Mouse (Mus musculus) small intestine, adult 2 months (tissue): Measurements from ENCODE around the gene Slc47a2. TPM values are rescaled to one million over a fixed set of nuclear protein-coding genes. Genes with fewer than 3 reads are reported as not detected.
A peak's percentile ranks its signal among the peaks of the same experiment; 100 is the strongest.
"Not testable (repeated sequence)": the region's sequence is repeated elsewhere in the genome, so short reads cannot be mapped to it uniquely, and the experiment has no call there.

ENCODE experiments used
- H3K27ac ChIP-seq: fragments of 200-500 bp; 2 replicates; pipeline ENCODE4 v1.5.1; 2012; ENCODE audit warnings: low read depth, low read length, control low read depth, inconsistent platforms; ENCODE audit not compliant: insufficient read depth
- H3K27me3 ChIP-seq: fragments of 200-500 bp; 2 replicates; pipeline ENCODE4 v1.6.1; 2012; ENCODE audit warnings: mild to moderate bottlenecking, moderate library complexity, low read length, inconsistent platforms; ENCODE audit not compliant: control insufficient read depth, insufficient read depth
- H3K36me3 ChIP-seq: fragments of 200-500 bp; 2 replicates; pipeline ENCODE4 v1.6.1; 2012; ENCODE audit warnings: mild to moderate bottlenecking, low read length, control low read depth, inconsistent platforms; ENCODE audit not compliant: control insufficient read depth, insufficient read depth
- H3K4me1 ChIP-seq: fragments of 200-500 bp; 2 replicates; pipeline ENCODE4 v1.6.1; 2012; ENCODE audit warnings: low read length, inconsistent platforms, mixed read lengths; ENCODE audit not compliant: control insufficient read depth, insufficient read depth, insufficient read length
- H3K4me3 ChIP-seq: fragments of 200-500 bp; 2 replicates; pipeline ENCODE4 v1.5.1; 2012; ENCODE audit warnings: low read depth, mild to moderate bottlenecking, control low read depth, inconsistent platforms, low read length, moderate library complexity
- CTCF ChIP-seq: fragments of 200-500 bp; IDR thresholded peaks from 2 replicates; pipeline ENCODE4 v1.5.1; 2012; ENCODE audit warnings: low read depth, mild to moderate bottlenecking, control low read depth, inconsistent platforms, low read length, moderate library complexity, mixed read lengths; ENCODE audit not compliant: insufficient replicate concordance, insufficient read length; ENCODE audit errors: extremely low read depth
- POLR2A ChIP-seq: fragments of 200-500 bp; IDR thresholded peaks from 2 replicates; pipeline ENCODE4 v1.6.1; 2012; ENCODE audit warnings: low read depth, mild to moderate bottlenecking, control low read depth, inconsistent platforms, low read length, moderate library complexity
- WGBS: fragments of 180-500 bp; shearing (Covaris S2); methylation state at CpG from one replicate; pipeline ENCODE4 v1.1.7; 2018; 5-methylcytosine and 5-hydroxymethylcytosine counted together
- polyA plus RNA-seq: library from polyadenylated mRNA; depleted of rRNA; stranded (reverse); fragments of >200 nt; gene quantifications from 2 replicates; pipeline ENCODE4 v1.2.3, GENCODE M21; 2012

Gene Slc47a2
- polyA plus RNA-seq, 1 experiment = not detected

DNA sequence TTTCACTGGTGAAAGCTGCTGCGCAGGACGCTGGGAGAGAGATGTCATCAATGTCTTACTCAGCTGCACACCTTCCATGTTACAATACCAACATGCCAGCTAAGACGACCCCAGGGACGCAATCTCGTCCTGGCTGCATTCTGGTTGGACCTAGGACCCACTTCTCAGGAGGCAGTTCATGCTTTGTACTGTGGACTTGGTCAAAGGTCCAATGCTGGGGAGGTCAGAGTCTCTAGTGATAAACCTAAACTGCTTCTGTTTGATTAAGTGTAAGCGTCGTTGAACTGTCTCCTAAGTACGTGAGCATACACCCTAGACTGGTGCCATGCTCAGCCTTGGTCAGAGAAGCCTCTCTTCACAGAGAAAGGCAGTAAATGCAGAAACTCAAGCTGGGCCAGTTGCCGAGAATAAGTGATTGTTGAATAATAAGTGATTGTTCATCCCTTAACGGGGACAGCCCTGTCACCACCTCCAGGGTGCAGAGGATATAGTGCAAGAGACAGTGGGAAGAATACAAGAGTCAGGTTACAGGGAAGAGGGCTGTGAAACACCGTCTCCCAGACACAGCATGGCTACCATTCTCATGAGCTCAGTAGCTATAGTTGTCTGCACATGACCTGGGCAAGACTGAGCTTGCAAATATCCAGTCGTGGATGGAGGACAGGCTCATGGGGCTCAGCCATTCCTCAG, 23.3 kb downstream of the Slc47a2 start:
- H3K4me1 ChIP-seq = peaks cover 15% of the 10 kb centered on the region; the same call in 1 of the 2 replicates
- peak overlapping the region; percentile 56 for H3K27ac ChIP-seq
- no peaks in the 10 kb centered on the region for H3K36me3 ChIP-seq
- H3K4me3 ChIP-seq = no peak overlapping the region
- TF ChIP-seq POLR2A (no peak), CTCF (no peak)
- no peaks in the 10 kb centered on the region for H3K27me3 ChIP-seq
- 23% methylated on average over 12 of the region's 12 CpGs for WGBS

DNA sequence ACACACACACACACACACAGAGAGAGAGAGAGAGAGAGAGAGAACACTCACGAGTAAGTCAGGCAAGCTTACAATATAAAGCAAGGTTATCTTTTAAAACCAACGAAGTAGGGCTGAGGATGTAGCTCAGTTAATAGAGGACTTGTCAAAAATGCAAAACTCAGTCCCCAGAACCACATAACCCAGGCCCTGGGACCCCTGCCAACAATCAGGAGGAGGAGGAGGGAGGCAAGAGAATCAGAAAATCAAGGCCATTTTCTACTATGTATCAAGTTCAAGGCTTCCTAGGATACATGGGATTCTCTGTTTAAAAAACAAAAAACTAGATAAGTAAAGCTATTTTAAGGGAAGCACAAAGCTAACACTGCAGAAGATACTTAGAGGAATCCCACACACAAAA, 25.8 kb downstream of the Slc47a2 start:
- Histone ChIP-seq H3K4me3 (no peak overlapping the region), H3K27me3 (no peaks in the 10 kb centered on the region), H3K36me3 (no peaks in the 10 kb centered on the region), H3K4me1 (peaks cover 15% of the 10 kb centered on the region; the same call in 1 of the 2 replicates), H3K27ac (no peak overlapping the region)
- TF ChIP-seq CTCF = no peak
- no peak for TF ChIP-seq POLR2A
- 22% methylated on average over 2 of the region's 2 CpGs for WGBS

DNA sequence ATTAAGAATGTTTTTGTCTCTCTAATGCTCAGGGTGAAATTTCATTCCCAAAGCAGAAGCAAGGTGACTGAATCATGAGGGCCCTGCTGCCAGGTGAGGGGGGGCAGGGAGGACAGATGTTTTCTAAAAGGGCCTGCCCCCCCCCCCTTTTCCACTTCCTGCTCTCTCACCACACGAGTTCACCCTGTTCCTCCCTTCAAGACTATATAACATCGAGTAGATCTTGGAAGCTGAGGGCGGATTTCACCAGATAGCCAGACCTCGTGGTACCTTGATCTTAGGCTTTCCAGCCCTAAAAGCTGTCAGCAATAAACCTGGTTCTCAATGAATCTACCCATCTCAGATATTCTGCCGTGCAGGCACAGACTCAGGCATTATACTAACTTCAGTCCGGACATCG, 32.3 kb downstream of the Slc47a2 start:
- H3K4me3 ChIP-seq = no peak overlapping the region
- TF ChIP-seq CTCF = no peak
- no peak for TF ChIP-seq POLR2A
- WGBS = 38% methylated on average over 7 of the region's 7 CpGs

DNA sequence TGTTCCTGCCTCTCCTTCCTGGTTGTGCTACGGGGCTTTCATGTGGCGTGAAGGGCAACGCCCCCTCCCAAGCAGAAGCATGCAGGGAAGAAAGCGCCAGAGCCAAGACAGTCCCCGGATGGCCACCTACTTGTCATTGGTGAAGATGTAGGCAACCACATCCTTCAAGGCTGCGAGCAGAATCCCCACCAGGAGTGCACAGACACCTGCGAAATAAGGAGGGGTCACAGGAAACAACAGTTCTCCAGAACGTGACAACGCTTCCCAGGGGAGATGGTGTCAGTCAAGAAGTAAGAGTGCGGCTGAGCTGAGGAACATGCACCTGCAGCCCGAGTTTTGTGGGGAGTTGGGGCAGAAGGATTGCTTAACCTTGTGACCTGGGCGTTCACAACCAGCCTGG, 32.8 kb downstream of the Slc47a2 start:
- Histone ChIP-seq H3K4me1 (no peaks in the 10 kb centered on the region), H3K4me3 (no peak overlapping the region), H3K36me3 (no peaks in the 10 kb centered on the region), H3K27me3 (no peaks in the 10 kb centered on the region), H3K27ac (no peak overlapping the region)
- 65% methylated on average over 12 of the region's 12 CpGs for WGBS
- no peak for TF ChIP-seq CTCF
- TF ChIP-seq POLR2A = no peak

More for the DNA sequence above, 32.3 kb downstream of the Slc47a2 start:
- Histone ChIP-seq H3K4me1 (no peaks in the 10 kb centered on the region), H3K36me3 (no peaks in the 10 kb centered on the region), H3K27me3 (no peaks in the 10 kb centered on the region), H3K27ac (no peak overlapping the region)

DNA sequence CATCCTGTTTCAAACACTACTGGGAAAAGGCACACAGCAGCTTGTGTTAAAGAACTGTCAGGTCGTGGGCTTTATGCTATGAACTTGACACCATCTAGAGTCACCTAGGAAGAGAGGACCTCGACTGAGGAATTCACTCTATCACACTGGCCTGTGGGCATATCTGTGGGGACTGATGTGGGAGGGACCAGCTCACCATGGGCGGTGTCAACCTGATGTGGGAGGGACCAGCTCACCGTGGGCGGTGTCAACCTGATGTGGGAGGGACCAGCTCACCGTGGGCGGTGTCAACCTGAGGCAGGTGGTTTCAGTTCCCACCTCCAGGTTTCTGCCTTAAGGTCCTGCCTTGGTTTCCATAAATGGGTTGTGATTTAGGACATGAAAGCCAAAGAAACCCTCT, 34.9 kb downstream of the Slc47a2 start:
- no peaks in the 10 kb centered on the region for H3K36me3 ChIP-seq
- TF ChIP-seq CTCF = no peak
- no peak for TF ChIP-seq POLR2A
- no peaks in the 10 kb centered on the region for H3K4me1 ChIP-seq
- H3K4me3 ChIP-seq = no peak overlapping the region
- no peaks in the 10 kb centered on the region for H3K27me3 ChIP-seq
- H3K27ac ChIP-seq = no peak overlapping the region
- 36% methylated on average over 7 of the region's 7 CpGs for WGBS

DNA sequence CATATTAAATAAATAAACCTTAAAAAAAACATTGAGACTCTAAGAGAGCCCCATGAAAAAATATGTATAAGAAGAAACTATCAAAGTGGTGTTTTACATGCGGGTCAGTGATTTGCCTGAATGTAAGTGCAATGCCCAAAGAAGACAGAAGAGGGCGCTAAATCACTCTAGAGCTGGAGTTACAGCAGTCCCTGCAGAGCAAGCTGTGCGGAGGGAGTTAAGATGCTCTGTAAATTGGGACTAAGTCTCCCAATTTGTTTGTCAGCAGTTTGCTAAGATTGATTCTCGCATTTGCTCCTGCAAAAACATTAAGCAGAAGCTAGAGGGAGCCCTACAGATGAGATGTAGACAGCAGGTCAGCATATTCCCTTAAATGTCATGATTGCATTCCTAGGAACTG, 37.3 kb downstream of the Slc47a2 start:
- Histone ChIP-seq H3K36me3 (no peaks in the 10 kb centered on the region), H3K4me1 (peaks cover 5% of the 10 kb centered on the region; the same call in 1 of the 2 replicates), H3K4me3 (no peak overlapping the region), H3K27ac (no peak overlapping the region), H3K27me3 (no peaks in the 10 kb centered on the region)
- TF ChIP-seq CTCF = peak; percentile 27; the same call in 1 of the 2 replicates
- TF ChIP-seq POLR2A = no peak
- WGBS = 75% methylated on average over 4 of the region's 4 CpGs

DNA sequence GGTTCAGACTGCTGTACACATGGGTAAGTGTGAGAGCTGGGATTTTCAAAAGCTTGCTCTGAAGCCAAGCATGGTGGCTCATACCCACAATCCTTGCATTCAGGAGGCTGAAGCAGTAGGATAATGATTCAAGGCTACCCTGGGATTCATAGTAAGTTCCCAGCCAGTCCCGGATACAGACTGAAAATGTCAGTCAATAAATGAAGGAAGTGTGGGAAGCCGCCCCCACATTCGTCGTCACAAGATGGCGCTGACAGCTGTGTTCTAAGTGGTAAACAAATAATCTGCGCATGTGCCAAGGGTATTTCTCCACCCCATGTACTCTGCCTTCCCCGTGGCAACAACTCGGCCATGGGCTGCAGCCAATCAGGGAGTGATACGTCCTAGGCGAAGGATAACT, 38.1 kb downstream of the Slc47a2 start:
- H3K4me3 ChIP-seq, H3K27ac ChIP-seq, H3K27me3 ChIP-seq, H3K4me1 ChIP-seq, H3K36me3 ChIP-seq: not testable (repeated sequence)
- WGBS = 88% methylated on average over 6 of the region's 10 CpGs
